Mouse (Mus musculus): Measurements from ENCODE around the gene Pnpla8.

DNA sequence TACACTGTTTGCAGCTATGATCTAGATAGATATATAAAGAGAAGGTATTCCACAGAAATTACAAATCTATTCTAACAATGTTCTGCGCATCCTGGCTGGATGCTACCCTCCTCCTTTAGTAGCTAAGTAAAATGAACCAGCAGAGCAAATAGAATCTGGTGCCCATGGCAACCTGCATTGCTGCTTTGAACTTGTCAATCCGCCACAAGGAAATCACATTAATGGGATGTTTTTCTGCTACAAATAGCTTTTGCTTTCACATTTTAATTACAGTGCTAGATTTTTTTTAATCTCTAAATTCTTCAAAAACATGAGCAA is 44.2 kb upstream of the Pnpla8 start:
- TF ChIP-seq FLI1 (IDR thresholded peaks at IDR 0.05; ENCODE audit: low read length) (no peak), GATA1 (IDR thresholded peaks at IDR 0.05; ENCODE audit: borderline replicate concordance, low read length) (no peak)
